16 mouse cellular contexts compared by ENCODE assay signal in the genomic region with DNA sequence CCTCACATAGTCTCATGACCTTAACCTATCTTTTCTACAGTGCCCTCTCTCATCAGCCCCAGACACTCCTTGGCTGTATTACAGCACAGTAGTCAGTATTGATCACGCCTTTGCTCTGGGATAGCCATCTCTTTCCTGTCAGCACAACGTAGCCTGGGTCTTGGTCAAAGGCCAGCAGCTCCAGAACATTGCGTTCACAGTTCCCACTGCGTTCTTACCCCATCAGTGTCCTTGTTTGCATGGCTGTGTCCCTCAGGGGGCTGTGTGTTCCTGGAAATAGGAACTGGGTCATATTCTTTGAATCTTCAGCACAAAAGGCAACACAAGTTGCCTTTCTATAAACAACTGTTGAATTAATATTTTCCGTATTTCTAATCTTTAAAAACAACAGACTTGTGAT.
DNase-seq lines count a peak whose midpoint lies in the region; ATAC-seq lines count a peak whose summit lies in the region.
"Had no signal": no experiment of that assay in that cellular context is flagged by ENCODE, and none has a peak within 500 bp of the region (broad histone marks: within the 10 kb centered on the region; RNA-seq: fewer than 3 reads in every experiment).

No protein-coding gene starts in this region.

- no peak overlapping the region for H3K27ac ChIP-seq in hindbrain, embryonic 14.5 days
- H3K27ac ChIP-seq: embryonic facial prominence, embryonic 15.5 days; forebrain, embryonic 15.5 days; heart, embryonic 13.5 days; hindbrain, postnatal 0 days; midbrain, embryonic 13.5 days; stomach, embryonic 15.5 days had no signal

- H3K9ac ChIP-seq in hindbrain, embryonic 14.5 days, result no peak overlapping the region
- H3K9ac ChIP-seq: embryonic facial prominence, embryonic 15.5 days; forebrain, embryonic 15.5 days; heart, embryonic 13.5 days; lung, embryonic 14.5 days; midbrain, embryonic 13.5 days; stomach, embryonic 15.5 days had no signal

- H3K4me3 ChIP-seq in hindbrain, embryonic 14.5 days (replicated peaks; ENCODE audit: low read length), result no peak overlapping the region
- H3K4me3 ChIP-seq: embryonic facial prominence, embryonic 15.5 days; forebrain, embryonic 15.5 days; heart, embryonic 13.5 days; midbrain, embryonic 13.5 days; stomach, embryonic 15.5 days had no signal

- intact Hi-C loops in heart, postnatal 36 days (cut with DNase I), result no loop called here

- peak; percentile 21 for DNase-seq in kidney, adult 18-20 months
- DNase-seq in kidney, postnatal 4 days, result no peak
- DNase-seq in adrenal gland, adult 18-20 months (ENCODE audit: low spot score in 2 of 2), result peak; percentile 15 to 45
- peak; percentile 60 for DNase-seq in adrenal gland, postnatal 14 days
- DNase-seq in heart, postnatal 36 days, result peak; percentile 60 to 66
- DNase-seq in embryo, embryonic 9.5 days (ENCODE audit: extremely low spot score), result no peak
- no peak for DNase-seq in hindbrain, embryonic 14.5 days (ENCODE audit: low spot score)
- DNase-seq: cerebellum, postnatal 36 days; lung, embryonic 14.5 days had no signal

- no peaks in the 10 kb centered on the region for H3K36me3 ChIP-seq in hindbrain, embryonic 14.5 days (replicated peaks; ENCODE audit: control insufficient read depth, insufficient read depth)
- H3K36me3 ChIP-seq: embryonic facial prominence, embryonic 15.5 days; forebrain, embryonic 15.5 days; heart, embryonic 13.5 days; midbrain, embryonic 13.5 days; stomach, embryonic 15.5 days had no signal

- WGBS in hindbrain, embryonic 14.5 days, result 87% methylated on average over 5 of the region's 5 CpGs

- no peak for ATAC-seq in hindbrain, embryonic 14.5 days (ENCODE audit: low FRiP score)
- ATAC-seq: forebrain, embryonic 15.5 days; hindbrain, postnatal 0 days; midbrain, embryonic 13.5 days had no signal

- H3K4me2 ChIP-seq in hindbrain, embryonic 14.5 days (replicated peaks), result no peak overlapping the region
- H3K4me2 ChIP-seq: embryonic facial prominence, embryonic 15.5 days; forebrain, embryonic 15.5 days; heart, embryonic 13.5 days; lung, embryonic 14.5 days; midbrain, embryonic 13.5 days; stomach, embryonic 15.5 days had no signal

- H3K27me3 ChIP-seq in hindbrain, embryonic 14.5 days (ENCODE audit: control insufficient read depth, insufficient read depth, low read length), result no peaks in the 10 kb centered on the region
- H3K27me3 ChIP-seq: CH12.LX; embryonic facial prominence, embryonic 15.5 days; forebrain, embryonic 15.5 days; heart, embryonic 13.5 days; midbrain, embryonic 13.5 days; stomach, embryonic 15.5 days had no signal

- H3K9me3 ChIP-seq in hindbrain, embryonic 14.5 days (ENCODE audit: control insufficient read depth, low read length), result no peaks in the 10 kb centered on the region
- H3K9me3 ChIP-seq: embryonic facial prominence, embryonic 15.5 days; forebrain, embryonic 15.5 days; heart, embryonic 13.5 days; midbrain, embryonic 13.5 days; stomach, embryonic 15.5 days had no signal

- no peaks in the 10 kb centered on the region for H3K4me1 ChIP-seq in hindbrain, embryonic 14.5 days (replicated peaks; ENCODE audit: control insufficient read depth, insufficient read depth, low read length)
- H3K4me1 ChIP-seq: embryonic facial prominence, embryonic 15.5 days; forebrain, embryonic 15.5 days; heart, embryonic 13.5 days; midbrain, embryonic 13.5 days; stomach, embryonic 15.5 days had no signal

Comparison
In these comparisons a context has a peak if more than half of its experiments do, and no peak if none do; other contexts are left out.
1. DNase-seq: peak in kidney, adult 18-20 months (single experiment), adrenal gland, adult 18-20 months (2 of 2), adrenal gland, postnatal 14 days (single experiment) and heart, postnatal 36 days (2 of 2); none in kidney, postnatal 4 days (0 of 2), embryo, embryonic 9.5 days (single experiment) and hindbrain, embryonic 14.5 days (single experiment).